Mouse (Mus musculus) adrenal gland, adult 18-20 months (tissue): ENCODE data around the gene Bcl2a1d. TPM values are rescaled to one million over a fixed set of nuclear protein-coding genes. Genes with fewer than 3 reads are reported as not detected.
"Not testable (repeated sequence)": the region's sequence is repeated elsewhere in the genome, so short reads cannot be mapped to it uniquely, and the experiment has no call there.

Experiments used
- DNase-seq, 2 experiments: peaks; one replicate each; pipeline ENCODE4 v3.0.0; 2021 to 2022; ENCODE audit warnings: low spot score in 2 of 2
- long read RNA-seq, 2 experiments: library from polyadenylated mRNA; stranded (forward); transcript quantifications; one replicate each; pipeline ENCODE4 v2.0.0; 2021
- total RNA-seq, 2 experiments: library from RNA; stranded (reverse); gene quantifications; 1 replicate in 1 of 2; 2 replicates in 1 of 2; pipeline ENCODE4 v1.2.3; 2021

The Bcl2a1d gene
- total RNA-seq: 1 to 10 TPM in 1 of 2 experiments, under 1 TPM in 1; 0.56 to 4.1 TPM
- long read RNA-seq, experiment 1: 0 reads
- long read RNA-seq, experiment 2, partial matches to known transcripts: 0 of 1 reads
- long read RNA-seq, experiment 2, other reads (novel, unspliced or antisense): 0 of 1 reads

GRCm38 (mm10) chr9:88731728-88732127 is at the start of gene Bcl2a1d:
TSS of gene Bcl2a1d (minus strand) at chr9:88731914.
- DNase-seq: not testable (repeated sequence)

- not testable (repeated sequence) for DNase-seq
Measured at GRCm38 (mm10) chr9:88770239-88770638, 38.5 kb upstream of the Bcl2a1d start.

DNA sequence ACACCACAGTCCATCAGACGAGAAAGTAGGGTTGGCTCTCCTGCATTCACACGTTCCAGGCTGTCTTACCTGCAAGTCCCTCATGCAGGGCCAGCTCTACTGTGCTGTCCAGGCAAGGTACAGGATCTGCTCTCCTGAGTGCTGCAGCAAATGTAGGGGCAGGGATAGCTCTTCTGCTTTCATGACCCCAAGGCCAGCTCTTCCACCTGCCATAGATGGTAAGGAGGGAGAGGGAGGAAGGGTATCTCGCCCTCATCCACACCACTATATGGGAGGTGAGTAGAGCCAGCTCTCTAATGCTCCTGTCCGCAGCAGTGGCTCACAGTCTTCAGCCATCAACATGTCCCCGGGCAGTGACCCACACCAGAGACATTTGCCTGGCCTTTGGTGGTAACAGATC is 37.8 kb upstream of the Bcl2a1d start:
- not testable (repeated sequence) for DNase-seq

- peak in 1 of 2 experiments; percentile 37 for DNase-seq
Measured at GRCm38 (mm10) chr9:88746687-88747086, 15.0 kb upstream of the Bcl2a1d start.

- not testable (repeated sequence) for DNase-seq
Measured at GRCm38 (mm10) chr9:88746046-88746445, 14.3 kb upstream of the Bcl2a1d start.

GRCm38 (mm10) chr9:88735289-88735688 is 3.6 kb upstream of the Bcl2a1d start:
- not testable (repeated sequence) for DNase-seq

DNA sequence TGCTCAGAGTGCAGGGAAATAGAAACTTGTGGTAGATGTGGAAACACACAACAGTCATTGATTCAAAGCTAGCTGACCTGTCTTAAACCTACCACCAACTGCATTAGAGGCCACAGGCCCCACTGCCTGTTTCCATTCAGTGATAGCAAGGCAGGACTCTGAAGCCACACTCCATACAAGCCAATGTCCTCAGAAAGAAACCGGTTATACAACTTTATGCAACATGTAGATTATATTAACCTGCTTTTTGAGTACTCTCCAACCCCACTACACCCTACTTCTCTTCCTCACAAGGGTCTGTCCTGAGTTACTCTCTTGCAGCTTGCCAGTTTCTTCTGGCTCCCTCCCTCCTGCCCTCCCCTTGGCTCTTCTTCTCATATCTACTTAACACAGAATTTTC is 1.5 kb upstream of the Bcl2a1d start:
- not testable (repeated sequence) for DNase-seq

GRCm38 (mm10) chr9:88732334-88732733 is 620 bp upstream of the Bcl2a1d start:
- DNase-seq: not testable (repeated sequence)

- DNase-seq: not testable (repeated sequence)
Measured at GRCm38 (mm10) chr9:88728311-88728710, 3.4 kb downstream of the Bcl2a1d start.

GRCm38 (mm10) chr9:88721628-88722027 is 10.1 kb downstream of the Bcl2a1d start:
- not testable (repeated sequence) for DNase-seq

- DNase-seq: peak in 1 of 2 experiments; percentile 36
Measured at GRCm38 (mm10) chr9:88719989-88720537, 11.7 kb downstream of the Bcl2a1d start, which contains the start of gene Mthfsl. TSS of gene Mthfsl (minus strand) at chr9:88720296.

DNA sequence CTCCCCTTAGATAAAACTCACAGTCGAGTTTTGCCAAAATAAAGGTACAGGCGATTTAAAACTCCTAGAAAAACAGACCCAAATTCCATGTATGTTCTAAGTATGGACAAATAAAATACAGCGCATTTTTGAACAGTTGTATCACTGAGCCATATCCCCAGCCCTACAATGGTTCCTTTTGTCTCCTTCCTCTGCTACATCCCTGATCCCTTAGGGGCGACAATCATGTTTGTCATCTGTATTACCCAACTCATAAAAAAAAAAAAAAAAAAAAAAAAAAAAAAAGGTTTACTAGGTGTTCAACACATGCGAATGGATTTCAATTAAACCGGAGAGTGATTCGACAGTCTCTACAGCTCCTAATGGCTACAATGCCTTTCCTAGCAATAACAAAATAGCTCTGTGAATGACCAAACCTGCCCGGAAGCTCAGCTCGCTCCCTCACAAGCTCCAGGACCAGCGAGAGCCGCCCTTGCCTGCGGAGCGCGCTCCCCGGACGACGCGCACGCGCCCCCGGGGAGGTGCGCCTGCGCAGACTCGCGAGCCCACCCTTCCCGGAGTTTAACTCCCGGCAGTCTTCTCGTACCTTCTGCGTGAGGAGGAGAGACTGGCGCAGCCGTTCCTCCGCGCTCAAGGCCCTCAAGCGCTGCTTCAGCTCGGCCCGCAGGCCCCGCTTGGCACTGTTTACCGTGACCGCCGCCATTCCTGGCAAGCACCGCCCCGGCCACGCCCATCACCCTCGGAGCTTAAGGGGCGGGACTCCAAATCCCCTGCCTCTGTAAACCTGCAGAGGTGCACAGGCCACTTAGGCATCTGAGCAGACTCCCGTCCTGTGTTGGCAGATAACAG is 12.4 kb downstream of the Bcl2a1d start:
- peak in 1 of 2 experiments; percentile 19 for DNase-seq

DNA sequence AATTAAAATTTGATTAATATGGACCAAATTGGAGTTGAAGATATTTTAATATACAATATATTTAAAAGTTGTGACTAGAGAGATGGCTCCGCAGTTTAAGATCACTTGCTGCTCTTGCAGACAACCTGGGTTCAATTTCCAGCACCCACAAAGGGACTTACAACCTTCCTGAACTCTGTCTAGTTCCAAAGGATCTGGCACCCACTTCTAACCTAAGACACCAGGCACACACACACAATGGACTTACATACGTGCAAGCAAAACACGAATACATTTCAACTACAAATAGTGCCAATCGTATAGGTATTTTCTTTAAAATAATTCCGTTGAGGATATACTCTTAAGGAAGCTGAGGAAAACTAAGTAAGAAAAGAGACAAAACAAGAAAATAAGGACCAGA is 13.1 kb downstream of the Bcl2a1d start:
- not testable (repeated sequence) for DNase-seq

- DNase-seq: not testable (repeated sequence)
Measured at GRCm38 (mm10) chr9:88718140-88718539, 13.6 kb downstream of the Bcl2a1d start.

DNA sequence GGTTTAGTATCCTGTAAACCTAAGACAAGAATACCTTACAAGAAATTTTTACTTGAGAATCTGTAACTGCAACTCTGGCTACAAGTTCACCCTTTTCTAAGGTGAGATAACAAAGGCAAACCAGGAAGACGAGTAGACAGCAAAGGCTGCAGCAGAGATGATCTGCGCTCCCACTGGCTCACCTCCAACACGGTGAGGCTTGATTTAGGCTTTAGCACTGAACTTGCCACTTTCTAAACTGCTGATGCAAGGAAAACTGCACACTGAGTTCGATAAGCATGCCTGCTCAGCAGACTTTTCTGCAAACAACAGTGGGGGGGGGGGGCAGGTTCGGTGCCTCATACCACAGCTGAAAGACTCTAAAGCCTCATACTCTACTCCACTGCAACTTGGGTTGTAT is 17.2 kb downstream of the Bcl2a1d start:
- DNase-seq: not testable (repeated sequence)

GRCm38 (mm10) chr9:88712164-88712749 is 19.5 kb downstream of the Bcl2a1d start:
- not testable (repeated sequence) for DNase-seq

DNA sequence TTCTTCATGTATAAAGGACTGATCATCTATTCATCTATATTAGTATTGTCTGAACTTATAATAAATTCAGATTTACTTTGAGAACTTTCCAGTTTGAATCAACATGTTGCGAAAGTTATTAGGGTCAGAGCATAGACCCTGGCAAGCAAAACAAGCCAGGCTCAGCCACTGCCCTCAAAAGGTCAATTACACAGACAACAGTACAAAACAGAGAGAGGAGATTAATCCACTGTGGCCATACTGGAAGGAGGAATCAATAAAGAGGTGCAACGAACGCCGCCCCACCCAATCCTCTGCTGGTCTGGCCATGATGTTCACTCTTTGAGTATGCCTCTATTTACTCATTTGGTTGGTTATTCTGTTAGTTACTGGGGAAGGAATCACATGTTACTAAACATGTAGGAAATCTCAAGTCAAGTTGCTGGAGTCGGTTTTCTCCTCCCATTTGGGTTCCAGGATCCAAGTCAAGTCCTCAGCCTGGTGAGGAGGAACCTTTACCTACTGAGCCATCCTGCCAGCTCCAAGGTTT is 20.7 kb downstream of the Bcl2a1d start:
- DNase-seq: not testable (repeated sequence)

DNA sequence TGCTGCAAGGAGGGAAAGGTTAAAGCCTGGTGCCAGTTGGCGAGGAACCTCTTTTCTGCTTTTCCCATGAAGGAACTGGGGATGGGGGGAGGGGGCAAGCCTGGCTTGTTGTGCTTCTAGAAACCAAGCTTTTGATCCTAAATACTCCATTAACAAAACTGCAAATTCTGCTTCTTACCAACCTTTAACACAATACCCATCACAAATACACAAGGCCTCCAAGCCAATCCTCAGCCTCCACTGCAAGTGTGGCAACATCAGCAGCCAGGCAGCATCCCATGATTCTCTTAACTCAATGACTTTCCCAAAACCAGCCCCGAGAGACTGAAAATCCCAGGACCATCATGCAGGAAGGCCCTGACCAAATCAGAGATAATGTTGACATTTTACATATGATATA is 21.3 kb downstream of the Bcl2a1d start:
- not testable (repeated sequence) for DNase-seq

GRCm38 (mm10) chr9:88709794-88710193 is 21.9 kb downstream of the Bcl2a1d start:
- not testable (repeated sequence) for DNase-seq

DNA sequence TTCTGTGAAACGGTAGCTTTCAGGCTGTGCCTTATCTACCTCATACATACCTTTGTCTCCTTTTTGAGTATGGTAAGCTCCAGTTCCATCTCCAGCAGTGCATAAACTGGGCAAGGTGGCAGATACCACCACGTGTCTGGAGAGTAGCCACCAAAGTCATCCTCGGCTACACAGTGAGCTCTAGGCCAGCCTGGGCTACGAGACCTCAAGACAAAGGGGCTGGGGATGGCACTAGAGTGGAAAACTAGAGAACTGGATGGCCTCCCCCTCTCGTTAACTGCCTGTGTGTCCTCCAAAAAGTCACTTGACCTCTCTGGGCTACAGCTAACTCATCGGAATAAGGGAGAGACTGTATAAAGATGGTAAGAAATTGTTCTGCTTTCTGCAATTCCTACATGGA is 22.4 kb downstream of the Bcl2a1d start:
- no peak for DNase-seq

DNA sequence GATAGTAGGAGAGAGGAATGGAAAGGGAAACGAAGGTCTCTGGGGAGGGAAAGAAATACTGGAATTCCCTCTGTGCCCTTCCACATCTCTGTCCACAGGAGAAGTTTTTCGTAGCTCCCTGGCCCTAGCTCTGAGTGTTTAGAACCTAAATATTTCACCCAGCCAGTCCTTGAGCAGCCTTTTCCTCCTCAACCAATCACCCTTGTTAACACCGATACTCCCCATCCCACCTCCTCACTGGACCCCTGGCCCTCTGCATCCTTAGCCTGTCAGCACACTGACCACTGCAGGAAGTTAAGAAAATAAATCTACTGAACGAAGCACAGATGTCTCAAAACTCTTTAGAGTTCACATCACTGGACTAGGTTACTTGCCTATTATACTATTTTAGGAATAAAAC is 25.0 kb downstream of the Bcl2a1d start:
- no peak for DNase-seq
